8 mouse cellular contexts compared by ENCODE assay signal in genomic region chr1:136132386-136133201, GRCm38 (mm10). TPM values are rescaled to one million over a fixed set of nuclear protein-coding genes. Genes with fewer than 3 reads are reported as not detected.
A peak's percentile ranks its signal among the peaks of the same experiment; 100 is the strongest.
DNase-seq lines count a peak whose midpoint lies in the region; ATAC-seq and TF ChIP-seq lines count a peak whose summit lies in the region.

No protein-coding gene starts in this region.

- peak; percentile 6; the same call in 1 of the 2 replicates for ATAC-seq in forebrain, postnatal 0 days
- no peak for ATAC-seq in midbrain, embryonic 11.5 days (ENCODE audit: low FRiP score)

- peak overlapping the region; percentile 65 for H3K4me2 ChIP-seq in CH12.LX (ENCODE audit: insufficient read depth, low read depth, poor library complexity, severe bottlenecking)
- peak overlapping the region; percentile 81 for H3K4me2 ChIP-seq in forebrain, postnatal 0 days (ENCODE audit: low read depth)
- peak overlapping the region; percentile 60 for H3K4me2 ChIP-seq in midbrain, embryonic 11.5 days

- peak overlapping the region; percentile 95 for H3K9ac ChIP-seq in CH12.LX (ENCODE audit: insufficient read depth, low read depth)
- peak overlapping the region; percentile 99 for H3K9ac ChIP-seq in forebrain, postnatal 0 days
- peak overlapping the region; percentile 76 for H3K9ac ChIP-seq in midbrain, embryonic 11.5 days (ENCODE audit: low read length)

- peak; percentile 66 to 76 for DNase-seq in cerebellum, postnatal 10 days
- no peak for DNase-seq in cerebellum, adult 18-20 months
- no peak for DNase-seq in CH12.LX (ENCODE audit: extremely low read depth)
- DNase-seq in forebrain, postnatal 0 days: peak; percentile 66
- DNase-seq in midbrain, embryonic 11.5 days (ENCODE audit: low spot score, missing footprints): no peak
- peak; percentile 85 to 91 for DNase-seq in thymus, postnatal 36 days
- DNase-seq in kidney, adult 18-20 months: no peak
- no peak for DNase-seq in layer of hippocampus, postnatal 25 days (ENCODE audit: extremely low spot score in 1 of 2, low spot score in 1 of 2)

- TF ChIP-seq POLR2A in CH12.LX (IDR thresholded peaks at IDR 0.05; ENCODE audit: low read depth, low read length): no peak

- peaks cover 9 to 18% of the 10 kb centered on the region in 2 experiments for H3K36me3 ChIP-seq in CH12.LX (replicated peaks in 1 of 2; ENCODE audit: control insufficient read depth in 1 of 2, insufficient read depth in 1 of 2, low read length in 1 of 2)
- no peaks in the 10 kb centered on the region for H3K36me3 ChIP-seq in forebrain, postnatal 0 days (ENCODE audit: insufficient read depth)
- no peaks in the 10 kb centered on the region for H3K36me3 ChIP-seq in midbrain, embryonic 11.5 days (ENCODE audit: control insufficient read depth, insufficient read depth, low read length)

- dilution Hi-C loops in CH12.LX (cut with MboI; ENCODE audit: extremely low pct_ligation_motif_present, extremely low pct_unique_long_range_greater_than_20kb, low sequenced_read_pairs): no loop called here

- H3K9me3 ChIP-seq in CH12.LX (replicated peaks; ENCODE audit: low read length): no peaks in the 10 kb centered on the region
- no peaks in the 10 kb centered on the region for H3K9me3 ChIP-seq in forebrain, postnatal 0 days (ENCODE audit: low read length)
- H3K9me3 ChIP-seq in midbrain, embryonic 11.5 days (ENCODE audit: control insufficient read depth, low read length): no peaks in the 10 kb centered on the region

- no peaks in the 10 kb centered on the region for H3K27me3 ChIP-seq in CH12.LX (replicated peaks)
- no peaks in the 10 kb centered on the region for H3K27me3 ChIP-seq in forebrain, postnatal 0 days (ENCODE audit: insufficient read depth, low read length)
- H3K27me3 ChIP-seq in midbrain, embryonic 11.5 days (ENCODE audit: control insufficient read depth, insufficient read depth, low read length): peaks cover 7% of the 10 kb centered on the region; the same call in 1 of the 2 replicates

- TF ChIP-seq RAD21 in CH12.LX (IDR thresholded peaks at IDR 0.05; ENCODE audit: low read depth, low read length): no peak

- H3K4me1 ChIP-seq in CH12.LX (ENCODE audit: control insufficient read depth in 1 of 2, insufficient read depth in 2 of 2): peaks cover 34 to 75% of the 10 kb centered on the region in 2 experiments
- H3K4me1 ChIP-seq in forebrain, postnatal 0 days (ENCODE audit: insufficient read depth): peaks cover 39% of the 10 kb centered on the region
- peaks cover 36% of the 10 kb centered on the region for H3K4me1 ChIP-seq in midbrain, embryonic 11.5 days (ENCODE audit: control insufficient read depth, insufficient read depth, low read length)

- H3K4me3 ChIP-seq in CH12.LX (replicated peaks in 1 of 3; ENCODE audit: low read depth in 2 of 3, low read length in 2 of 3, poor library complexity in 1 of 3): peak overlapping the region; percentile 93 to 99 (median 95)
- peak overlapping the region; percentile 91 for H3K4me3 ChIP-seq in forebrain, postnatal 0 days (ENCODE audit: low read depth, low read length)
- peak overlapping the region; percentile 57 for H3K4me3 ChIP-seq in midbrain, embryonic 11.5 days (ENCODE audit: low read depth, low read length)

- peaks cover 16% of the 10 kb centered on the region for H3K79me2 ChIP-seq in CH12.LX (replicated peaks; ENCODE audit: control insufficient read depth, extremely low read depth, insufficient read depth, poor library complexity, severe bottlenecking)

- in situ Hi-C loops in CH12.LX (cut with MboI; ENCODE audit: low pct_ligation_motif_present, low pct_unique_long_range_greater_than_20kb, low sequenced_read_pairs): loop anchor here (10.0 kb wide), 1 partner anchor 368 kb away; the partner anchor contains the start of gene Phlda3

- no peak overlapping the region for H3K27ac ChIP-seq in CH12.LX (ENCODE audit: insufficient read depth, low read depth)
- H3K27ac ChIP-seq in forebrain, postnatal 0 days (ENCODE audit: low read depth, low read length): peak overlapping the region; percentile 95
- H3K27ac ChIP-seq in midbrain, embryonic 11.5 days (ENCODE audit: low read depth, low read length): peak overlapping the region; percentile 30; the same call in 1 of the 2 replicates

- no peak for TF ChIP-seq EP300 in CH12.LX (IDR thresholded peaks at IDR 0.05; ENCODE audit: low read length)

- WGBS in forebrain, postnatal 0 days: 6% methylated on average over 10 of the region's 10 CpGs
- WGBS in midbrain, embryonic 11.5 days: 27% methylated on average over 10 of the region's 10 CpGs

- TF ChIP-seq CTCF in CH12.LX (conservative IDR thresholded peaks at IDR 0.05 in 1 of 2, IDR thresholded peaks at IDR 0.05 in 1 of 2; ENCODE audit: low read depth in 2 of 2, low read length in 2 of 2): no peak
- no peak for TF ChIP-seq CTCF in forebrain, postnatal 0 days (IDR thresholded peaks at IDR 0.05; ENCODE audit: low read depth)

TF ChIP-seq in CH12.LX, 34 proteins besides CTCF, POLR2A, EP300 and RAD21:
- TF ChIP-seq MEF2A (IDR thresholded peaks at IDR 0.05; ENCODE audit: borderline replicate concordance, low read depth, low read length): no peak
- TF ChIP-seq ZKSCAN1 (IDR thresholded peaks at IDR 0.05; ENCODE audit: borderline replicate concordance, low read depth, low read length): no peak
- peak; percentile 73 for TF ChIP-seq CHD2 (IDR thresholded peaks at IDR 0.05; ENCODE audit: low read length)
- TF ChIP-seq BHLHE40 (IDR thresholded peaks at IDR 0.05; ENCODE audit: low read depth, low read length): no peak
- TF ChIP-seq JUND (conservative IDR thresholded peaks at IDR 0.05; ENCODE audit: low read depth, low read length): no peak
TF ChIP-seq in CH12.LX: peak in this region for 1.

RNA-seq across cellular contexts. Expression of gene Kif21b, which starts 1.4 kb away (rescaled TPM):
- 21.1 and 26.2 TPM in 2 replicates for total RNA-seq in CH12.LX (2012; rRNA removed)
- 6.0 and 7.3 TPM in 2 replicates for total RNA-seq in CH12.LX (2014; rRNA removed)
- polyA plus RNA-seq in CH12.LX (2012; ENCODE audit: insufficient read length, low read depth): 22.6 and 32.4 TPM in 2 replicates
- 120 and 135 TPM in 2 replicates for total RNA-seq in forebrain, postnatal 0 days (2014; rRNA removed)
- 24.8 and 29.2 TPM in 2 replicates for polyA plus RNA-seq in forebrain, postnatal 0 days (2015; fragmentation: Nextera tagmentation; extraction: Ambion mirVana)
- 11.9 and 12.9 TPM in 2 replicates for polyA plus RNA-seq in midbrain, embryonic 11.5 days (2014; fragmentation: Nextera tagmentation; extraction: Ambion mirVana)
- total RNA-seq in layer of hippocampus, postnatal 25 days (2021): 10 to 100 TPM; 35.0 to 54.8 TPM

Comparison
In these comparisons a context has a peak if more than half of its experiments do, and no peak if none do; other contexts are left out.
1. DNase-seq: peak in cerebellum, postnatal 10 days (2 of 2), forebrain, postnatal 0 days (single experiment) and thymus, postnatal 36 days (2 of 2); none in cerebellum, adult 18-20 months (0 of 2), CH12.LX (single experiment), midbrain, embryonic 11.5 days (single experiment), kidney, adult 18-20 months (single experiment) and layer of hippocampus, postnatal 25 days (0 of 2).
2. Peak in every context shown above with its lines, with median percentiles within 50 percentile points of each other: H3K4me2 ChIP-seq, H3K4me3 ChIP-seq and H3K9ac ChIP-seq.